Mouse (Mus musculus) mature B cell (primary cell): Measurements from ENCODE around the gene Ror1.

Experiments
- in situ Hi-C: fragments of 300-500 bp; cut with MboI; formaldehyde crosslinking; loops from 2 replicates; pipeline ENCODE4 v1.14.3; 2019

Ror1 gene

DNA sequence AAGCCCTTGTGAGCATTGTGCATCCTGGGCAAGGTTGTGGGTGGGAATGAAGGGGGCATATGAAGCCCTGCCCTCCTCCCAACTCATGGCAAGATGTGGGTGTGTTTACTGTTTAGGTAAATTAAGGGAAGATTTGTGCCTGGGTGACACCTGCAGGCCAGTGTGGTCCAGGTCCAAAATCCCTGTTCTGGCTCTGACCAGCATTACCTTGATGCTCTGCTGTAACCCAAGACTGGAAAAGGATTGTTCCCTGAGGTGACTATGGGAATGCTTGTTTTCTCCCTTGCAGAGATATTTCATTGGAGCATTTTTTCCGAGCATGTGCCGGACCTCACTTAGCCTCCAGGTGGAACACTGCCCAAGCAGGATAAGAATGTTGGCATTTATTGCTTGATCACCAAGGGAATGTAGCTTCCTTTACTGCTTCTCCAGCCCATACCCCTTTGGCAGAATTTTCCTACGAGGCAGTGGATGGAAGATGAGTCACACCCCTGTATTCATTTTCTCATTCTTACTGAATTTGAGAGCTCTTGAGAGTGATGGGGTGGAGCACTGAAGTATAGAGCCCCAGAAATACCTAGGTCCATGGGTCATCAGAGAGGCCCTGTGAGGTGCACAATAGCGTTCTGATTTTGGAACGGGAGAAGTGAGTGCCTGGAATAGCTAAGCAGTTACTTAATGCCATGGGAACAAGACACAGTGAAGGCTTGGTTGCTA, 290.8 kb downstream of the Ror1 start:
- in situ Hi-C loops, result no loop called here

DNA sequence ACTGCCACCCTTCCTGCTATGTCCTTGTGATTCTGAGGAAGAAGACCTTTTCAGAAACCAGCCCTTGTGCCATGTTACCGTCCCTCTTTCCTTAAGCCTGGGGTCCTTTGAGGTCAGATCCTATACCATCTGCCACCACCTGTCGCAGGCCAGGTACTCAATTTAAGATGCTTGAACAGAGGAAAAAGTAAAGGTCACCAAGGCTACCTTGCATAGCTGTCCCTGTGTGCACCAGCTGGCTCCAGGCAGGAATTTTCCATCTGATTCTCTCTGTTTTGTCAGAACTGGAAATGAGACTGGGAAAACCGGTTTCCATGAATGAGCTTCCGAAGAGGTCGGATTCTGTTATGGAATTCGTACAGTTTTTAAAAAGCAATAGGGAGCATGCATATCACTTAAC, 294.8 kb downstream of the Ror1 start:
- in situ Hi-C loops, result no loop called here

DNA sequence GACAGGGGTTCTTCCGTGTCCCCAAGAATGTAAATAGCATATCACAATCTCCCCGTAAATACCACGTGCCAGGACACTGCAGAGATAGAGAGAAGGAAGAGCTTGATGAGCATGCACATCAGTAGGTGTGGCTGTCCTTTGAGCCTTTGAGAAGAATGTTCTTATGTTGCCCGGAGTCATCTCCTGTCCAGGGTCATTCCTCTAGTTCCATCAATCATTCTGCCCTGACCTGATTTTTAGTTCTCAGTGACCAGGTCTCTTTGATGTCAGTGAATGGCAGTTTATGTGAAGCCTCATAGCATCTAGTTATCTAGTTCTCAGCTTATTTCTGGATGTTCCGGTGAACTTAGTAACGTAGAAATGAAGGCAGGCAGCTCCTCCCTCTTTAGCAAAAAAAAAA, 295.4 kb downstream of the Ror1 start:
- in situ Hi-C loops, result no loop called here

DNA sequence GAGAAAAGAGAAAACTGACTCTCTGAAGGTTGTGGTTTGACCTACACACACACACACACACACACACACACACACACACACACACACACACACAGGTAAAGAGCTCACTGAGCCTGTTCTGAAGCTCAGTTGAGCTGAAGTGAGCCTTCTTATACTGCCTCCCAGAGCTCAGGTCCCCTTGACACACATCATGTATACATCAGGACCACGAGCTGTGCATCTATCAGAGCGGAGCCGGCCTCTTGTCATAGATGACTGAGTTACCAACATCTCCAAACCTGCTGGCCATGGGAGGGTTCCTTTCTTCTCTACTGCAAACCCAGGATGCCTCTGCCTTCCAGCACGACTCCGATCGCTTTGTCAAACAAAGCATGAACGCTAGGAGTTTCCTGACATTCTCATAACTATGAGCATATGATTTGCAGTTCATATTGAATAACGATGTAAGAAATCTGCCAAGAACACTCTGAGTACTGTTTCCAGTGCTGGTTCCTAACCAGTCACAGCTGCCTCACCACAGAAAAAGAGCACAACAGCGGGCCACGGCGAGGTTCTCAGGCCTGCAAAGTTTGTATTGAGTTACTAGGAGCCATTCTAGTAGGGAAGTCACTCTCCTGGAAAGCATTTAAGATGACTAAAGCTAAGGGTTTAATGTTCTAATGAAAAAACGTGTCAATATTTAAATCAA, 297.9 kb downstream of the Ror1 start:
- in situ Hi-C loops, result no loop called here

DNA sequence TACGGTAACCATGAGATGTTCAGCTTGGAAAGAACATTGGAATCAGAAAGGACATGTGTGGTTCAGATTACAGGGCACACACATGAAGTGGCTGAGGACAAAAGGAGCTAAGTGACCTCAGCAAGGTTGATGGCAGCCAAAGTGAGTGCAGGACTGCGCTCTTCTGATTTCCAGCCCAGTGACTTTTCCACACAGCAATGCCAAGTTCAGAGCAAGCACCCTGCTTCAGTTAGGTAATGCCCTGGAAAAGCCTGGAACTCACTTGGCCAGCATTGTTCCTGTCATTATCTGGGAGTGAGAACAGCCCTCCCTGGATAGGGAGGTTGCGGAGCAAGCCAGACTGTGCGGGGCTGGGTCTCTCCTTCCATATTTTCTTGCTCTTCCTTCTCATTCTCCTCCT, 299.8 kb downstream of the Ror1 start:
- in situ Hi-C loops, result no loop called here

DNA sequence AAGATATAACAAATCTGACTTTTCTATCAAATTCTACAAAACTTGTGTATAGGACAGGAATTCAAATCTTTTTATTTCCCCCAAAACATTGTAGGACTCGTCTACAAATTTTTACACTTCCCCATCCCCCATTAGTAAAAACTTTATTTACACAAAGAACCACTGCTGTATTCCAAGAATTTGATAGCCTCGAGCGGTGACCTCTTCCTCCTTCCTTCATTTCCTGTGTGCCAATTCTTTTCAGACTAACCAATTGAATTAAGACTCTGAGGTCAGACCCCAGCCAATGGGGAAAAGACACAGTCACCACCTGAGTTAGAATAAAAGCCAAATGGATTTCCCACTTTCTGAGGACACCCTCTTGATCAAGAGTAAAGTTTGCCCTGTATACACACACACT, 302.5 kb downstream of the Ror1 start:
- in situ Hi-C loops, result no loop called here

DNA sequence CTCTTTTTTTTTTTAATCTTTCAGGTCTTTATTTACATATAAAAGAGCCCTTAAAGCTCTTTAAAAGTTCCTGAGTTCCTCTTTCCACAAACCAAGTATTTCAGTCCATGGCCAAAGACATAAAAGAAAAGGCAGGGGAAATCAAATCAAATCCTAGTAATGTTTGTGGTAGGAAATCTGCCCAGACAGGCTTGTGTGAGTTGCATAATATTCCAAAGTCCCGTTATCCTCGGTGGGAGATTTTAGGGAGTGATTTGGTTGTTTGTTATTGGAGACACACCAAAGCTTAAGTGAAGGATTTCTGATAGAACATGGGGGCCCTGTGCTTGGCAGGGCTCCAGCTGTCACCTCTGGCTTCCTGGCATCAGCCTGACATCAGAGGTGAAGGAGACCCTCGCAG, 305.5 kb downstream of the Ror1 start:
- in situ Hi-C loops, result no loop called here

DNA sequence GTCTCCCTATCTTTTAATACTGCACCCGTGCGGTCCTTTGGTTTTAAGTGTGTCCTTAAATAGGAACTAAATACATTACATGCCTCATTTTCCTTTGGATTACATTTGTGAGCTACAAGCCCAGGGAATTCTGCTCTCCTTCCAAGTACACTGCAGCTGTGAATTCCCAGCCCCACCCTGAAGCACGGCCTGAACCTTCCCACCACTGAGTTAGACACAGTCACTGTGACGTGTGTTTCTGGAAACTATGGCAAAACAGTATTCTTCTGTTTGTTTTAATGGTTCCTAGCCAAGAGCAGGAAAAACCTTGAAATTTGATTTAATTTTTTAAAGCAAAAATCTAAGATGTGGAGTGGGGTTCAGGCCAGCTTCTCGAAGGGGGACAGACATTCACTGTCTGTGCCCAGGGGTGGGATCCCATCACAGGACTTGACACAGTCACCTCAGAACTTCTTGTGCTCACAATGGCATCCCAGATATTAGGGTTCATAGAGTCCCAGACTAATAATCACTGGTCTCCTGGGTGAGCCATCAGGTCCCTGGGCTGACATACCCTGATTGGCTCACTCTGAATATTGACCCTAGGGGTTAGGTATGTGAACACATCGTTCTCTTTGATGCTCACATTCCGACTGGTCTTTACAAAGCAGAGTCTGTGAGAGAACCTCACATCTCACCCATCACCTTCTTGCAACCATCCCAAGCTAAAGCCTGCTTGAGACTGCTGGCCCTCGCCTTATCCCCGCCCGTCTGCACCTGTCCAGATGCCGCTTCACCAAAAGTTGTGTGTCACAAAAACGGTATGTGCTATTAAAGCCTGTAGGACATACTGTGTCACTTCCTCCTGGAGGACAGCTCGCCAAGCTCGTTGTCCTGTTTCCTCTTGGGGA, 306.2 kb downstream of the Ror1 start:
- in situ Hi-C loops, result no loop called here

DNA sequence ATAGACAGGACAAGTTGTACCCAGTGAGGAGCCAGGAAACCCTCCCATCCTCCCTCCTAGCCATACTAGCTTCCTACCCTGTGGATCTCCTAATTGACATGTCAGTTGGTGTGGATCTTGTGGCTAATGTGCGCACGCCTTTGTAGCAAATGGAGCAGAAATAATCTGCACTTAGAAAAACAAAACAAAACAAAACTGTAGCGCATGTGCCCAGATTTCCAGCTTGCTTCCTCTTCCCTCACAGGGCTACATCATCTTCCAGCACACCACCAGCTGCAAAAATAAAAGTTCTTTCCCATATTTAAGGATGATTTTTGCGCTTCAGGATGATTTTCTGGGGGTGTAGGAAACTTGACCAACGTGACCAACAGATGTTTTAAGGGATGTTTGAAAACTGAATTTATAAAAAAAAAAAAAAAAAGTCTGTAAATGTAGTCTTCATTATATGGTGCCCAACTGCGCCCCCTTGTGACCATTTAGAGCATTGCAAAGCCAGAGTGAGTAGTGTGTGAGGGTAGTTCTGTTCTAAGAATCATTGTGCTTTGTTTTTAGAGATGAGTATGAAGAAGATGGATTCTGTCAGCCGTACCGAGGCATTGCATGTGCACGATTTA, 311.8 kb downstream of the Ror1 start:
- in situ Hi-C loops, result no loop called here

DNA sequence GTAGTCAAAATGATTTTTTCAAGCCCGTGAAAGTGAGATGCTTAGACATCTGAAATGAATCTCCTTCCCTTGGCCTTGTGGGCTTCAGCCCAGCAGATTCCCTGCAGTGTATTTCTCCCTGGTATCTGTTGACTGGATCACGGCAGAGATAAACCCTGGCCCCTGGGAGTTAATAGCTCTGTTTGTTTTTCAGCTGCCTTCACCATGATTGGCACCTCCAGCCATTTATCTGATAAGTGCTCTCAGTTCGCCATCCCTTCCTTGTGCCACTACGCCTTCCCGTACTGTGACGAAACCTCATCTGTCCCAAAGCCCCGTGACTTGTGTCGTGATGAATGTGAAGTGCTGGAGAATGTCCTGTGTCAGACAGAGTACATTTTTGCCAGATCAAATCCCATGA, 313.9 kb downstream of the Ror1 start:
- in situ Hi-C loops, result no loop called here

DNA sequence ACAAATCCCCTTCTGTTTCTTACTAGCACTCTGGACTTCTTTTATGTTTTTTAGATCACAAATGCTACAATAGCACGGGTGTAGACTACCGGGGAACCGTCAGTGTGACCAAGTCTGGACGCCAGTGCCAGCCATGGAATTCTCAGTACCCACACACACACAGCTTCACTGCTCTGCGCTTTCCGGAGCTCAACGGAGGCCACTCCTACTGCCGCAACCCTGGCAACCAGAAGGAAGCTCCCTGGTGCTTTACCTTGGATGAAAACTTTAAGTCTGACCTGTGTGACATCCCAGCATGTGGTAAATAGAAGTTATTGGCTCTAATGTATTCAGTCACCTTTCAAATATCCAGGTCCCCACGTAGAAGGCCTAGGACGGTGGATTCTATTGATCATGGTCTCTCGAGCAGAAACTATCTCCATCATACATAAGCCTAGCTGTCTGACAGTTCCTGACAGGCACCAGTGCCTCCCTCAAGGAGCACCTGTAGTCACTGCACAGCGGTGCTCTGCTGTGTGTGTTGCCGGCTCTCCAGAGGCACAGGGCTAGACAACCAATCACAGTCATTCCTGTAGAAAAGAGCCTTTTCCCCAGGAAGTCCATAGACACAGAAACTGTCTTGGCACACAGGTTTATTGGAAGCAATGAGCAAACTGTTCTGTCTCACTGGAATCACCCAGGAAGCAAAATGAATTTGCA, 316.4 kb downstream of the Ror1 start:
- in situ Hi-C loops, result no loop called here

DNA sequence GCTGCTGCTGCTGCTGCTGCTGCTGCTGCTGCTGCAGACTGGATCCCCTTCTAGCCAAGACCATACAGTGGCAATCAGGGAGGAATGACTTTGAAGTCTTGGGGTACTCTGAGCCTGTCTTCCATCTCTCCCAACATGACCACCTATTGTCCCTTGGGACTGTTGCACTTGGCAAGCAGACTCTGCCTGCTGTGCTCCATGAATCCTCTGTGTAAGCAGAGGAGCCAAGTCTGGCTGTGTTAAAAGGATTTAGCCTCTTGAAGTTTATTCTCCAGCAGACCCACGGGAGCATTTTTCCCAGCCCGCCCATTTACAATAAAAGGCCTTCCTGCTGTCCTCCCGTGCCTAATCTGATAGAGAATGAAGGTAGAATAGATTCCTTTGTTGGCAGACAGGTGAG, 327.2 kb downstream of the Ror1 start:
- in situ Hi-C loops, result no loop called here

DNA sequence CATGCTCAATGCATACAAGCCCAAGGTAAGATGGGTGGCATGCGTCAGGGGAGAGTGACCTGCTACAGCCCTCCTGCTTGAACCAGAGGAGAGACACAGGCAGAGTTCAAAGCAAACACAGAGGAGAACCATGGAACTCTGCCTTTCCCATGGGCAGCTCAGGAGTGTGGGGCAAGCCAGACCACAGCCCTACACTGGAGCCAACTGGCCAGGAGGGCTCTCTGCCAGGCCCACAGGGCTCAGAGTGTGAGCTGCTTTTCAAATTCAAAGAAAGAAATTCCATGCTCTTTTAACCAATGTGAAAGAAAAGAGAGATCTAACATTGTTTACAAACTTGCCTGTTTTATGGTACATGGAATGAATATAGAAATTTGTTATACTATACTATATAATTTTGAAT, 330.5 kb downstream of the Ror1 start:
- in situ Hi-C loops, result no loop called here

DNA sequence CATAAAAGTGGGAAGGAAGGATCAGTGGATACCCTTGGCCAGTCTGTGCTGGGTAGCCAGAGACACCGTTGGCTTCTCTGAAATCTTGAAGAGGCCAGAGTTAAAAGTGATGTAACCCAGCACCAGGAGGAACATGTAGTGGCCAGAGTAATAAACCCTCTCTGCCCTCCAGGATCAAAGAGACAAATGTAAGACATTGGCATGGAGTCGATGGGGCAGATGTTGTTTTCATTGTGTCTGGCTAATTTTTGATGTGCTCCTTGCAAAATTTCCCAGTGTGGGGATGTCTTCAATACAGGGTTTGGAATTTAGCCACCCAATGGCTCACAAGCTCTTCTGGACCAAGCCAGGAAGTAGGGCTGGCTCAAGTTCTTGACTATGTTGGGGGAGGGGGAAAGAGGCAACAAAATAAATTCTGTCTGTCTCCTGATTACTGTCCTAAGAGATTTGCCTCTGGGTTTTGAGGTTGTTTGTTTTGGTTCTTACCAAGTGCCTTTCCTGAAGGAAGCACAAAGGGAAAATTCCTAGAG, 333.8 kb downstream of the Ror1 start:
- in situ Hi-C loops, result no loop called here

DNA sequence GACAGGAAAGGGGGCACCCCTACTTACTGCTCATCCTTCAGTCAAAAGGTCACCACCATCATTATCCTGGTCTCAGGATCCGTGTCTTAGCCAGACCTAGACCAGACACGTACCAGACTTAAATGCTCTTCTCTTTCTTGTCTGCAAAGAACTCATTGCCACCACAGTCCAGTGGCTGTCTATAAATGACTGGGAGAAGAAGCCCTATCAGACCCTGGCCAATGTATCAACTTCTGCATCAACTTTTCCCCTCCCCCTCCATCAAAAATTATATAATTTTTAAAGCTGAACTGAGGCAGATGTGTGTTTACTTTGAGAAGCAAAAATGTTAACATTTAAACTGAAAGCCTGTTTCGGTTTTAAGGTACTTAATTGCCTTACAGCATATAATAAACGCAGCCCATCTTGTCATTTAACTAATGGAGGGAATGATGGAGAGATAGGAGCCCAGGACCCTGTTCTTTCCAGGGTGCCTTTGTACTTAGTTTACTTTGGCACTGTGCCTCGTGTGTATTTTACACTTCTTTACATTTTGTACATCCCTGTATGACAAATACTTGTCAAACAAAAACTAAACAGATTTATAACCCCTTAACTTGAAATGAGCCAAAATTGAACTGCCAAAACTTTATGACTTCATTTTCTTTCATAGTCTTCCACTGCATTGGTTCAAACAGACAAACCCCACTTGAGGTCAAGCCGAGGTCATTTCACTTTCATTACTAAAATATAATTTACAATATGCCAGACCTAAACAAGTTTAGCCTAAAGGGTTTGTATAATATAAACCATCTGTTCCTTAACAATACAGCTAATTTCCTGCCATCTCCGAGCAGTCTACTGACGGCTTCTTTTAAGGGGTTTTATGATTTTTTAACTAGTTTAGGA, 339.9 kb downstream of the Ror1 start:
- in situ Hi-C loops, result no loop called here

DNA sequence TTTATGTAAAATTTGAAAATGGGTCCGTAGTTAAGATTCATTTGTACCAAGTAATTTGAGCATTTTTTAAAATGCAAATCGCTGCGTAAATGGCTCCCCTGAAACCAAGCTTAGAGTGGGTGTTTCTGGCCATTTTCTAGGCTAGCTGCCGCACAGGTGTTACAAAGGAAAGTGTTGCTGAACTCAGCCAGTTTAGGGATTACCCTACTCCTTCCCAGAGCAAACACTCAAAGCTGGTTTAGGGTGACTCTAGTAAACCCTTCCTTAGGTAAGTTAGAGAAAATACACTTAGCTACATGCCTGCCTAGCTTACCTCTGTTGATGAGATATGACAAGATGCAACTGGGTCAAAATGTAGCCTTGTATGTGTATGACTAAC, 340.6 kb downstream of the Ror1 start:
- in situ Hi-C loops, result no loop called here

DNA sequence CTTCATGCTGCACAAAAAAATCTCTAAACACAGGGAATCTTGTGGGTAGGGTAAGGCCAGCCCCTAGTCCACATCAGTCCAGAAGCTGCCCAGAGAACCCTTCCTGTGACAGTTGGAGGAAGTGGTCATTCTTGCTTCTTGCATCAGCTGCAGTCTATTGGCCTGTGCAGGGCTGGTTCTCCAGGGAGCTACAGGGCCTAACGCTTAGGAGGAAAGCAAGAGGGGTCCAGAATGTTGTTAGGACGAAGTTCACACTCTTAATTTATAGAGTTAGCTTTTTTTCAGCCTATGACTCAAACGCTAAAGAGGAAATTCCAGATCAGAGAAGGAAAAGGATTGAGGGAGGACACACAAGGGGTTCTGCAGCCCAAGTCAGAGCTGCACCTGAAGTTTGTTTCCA, 351.3 kb downstream of the Ror1 start:
- in situ Hi-C loops, result no loop called here

DNA sequence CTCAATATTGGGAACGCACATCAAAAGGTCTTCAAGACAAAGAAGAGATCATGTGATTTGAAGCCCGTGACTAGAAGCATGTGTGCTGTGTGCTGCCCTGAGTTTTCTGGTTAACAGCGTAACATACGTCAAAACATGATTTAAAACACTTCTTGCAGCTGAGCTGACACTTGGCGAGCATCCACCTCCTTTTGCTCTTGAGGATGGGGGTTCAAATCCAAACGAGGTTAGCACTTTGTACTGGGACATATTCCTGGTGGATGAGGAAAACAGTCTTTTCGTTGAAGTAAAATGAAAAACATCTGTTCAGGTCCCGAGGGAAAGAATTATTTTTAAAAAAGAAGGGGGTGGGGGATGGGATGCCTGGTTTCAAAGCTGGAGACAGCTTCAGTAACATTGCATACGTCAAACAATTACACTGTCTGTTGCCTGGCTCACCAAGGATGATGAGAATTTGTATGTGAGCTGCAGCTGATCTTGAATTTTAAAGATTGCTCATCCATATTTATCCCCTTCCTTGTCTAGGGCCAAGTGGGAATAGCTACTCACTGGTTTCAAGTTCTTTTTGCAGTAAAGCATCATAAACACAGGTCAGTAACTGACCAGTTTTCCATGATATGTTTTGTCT, 367.0 kb downstream of the Ror1 start:
- in situ Hi-C loops, result no loop called here

DNA sequence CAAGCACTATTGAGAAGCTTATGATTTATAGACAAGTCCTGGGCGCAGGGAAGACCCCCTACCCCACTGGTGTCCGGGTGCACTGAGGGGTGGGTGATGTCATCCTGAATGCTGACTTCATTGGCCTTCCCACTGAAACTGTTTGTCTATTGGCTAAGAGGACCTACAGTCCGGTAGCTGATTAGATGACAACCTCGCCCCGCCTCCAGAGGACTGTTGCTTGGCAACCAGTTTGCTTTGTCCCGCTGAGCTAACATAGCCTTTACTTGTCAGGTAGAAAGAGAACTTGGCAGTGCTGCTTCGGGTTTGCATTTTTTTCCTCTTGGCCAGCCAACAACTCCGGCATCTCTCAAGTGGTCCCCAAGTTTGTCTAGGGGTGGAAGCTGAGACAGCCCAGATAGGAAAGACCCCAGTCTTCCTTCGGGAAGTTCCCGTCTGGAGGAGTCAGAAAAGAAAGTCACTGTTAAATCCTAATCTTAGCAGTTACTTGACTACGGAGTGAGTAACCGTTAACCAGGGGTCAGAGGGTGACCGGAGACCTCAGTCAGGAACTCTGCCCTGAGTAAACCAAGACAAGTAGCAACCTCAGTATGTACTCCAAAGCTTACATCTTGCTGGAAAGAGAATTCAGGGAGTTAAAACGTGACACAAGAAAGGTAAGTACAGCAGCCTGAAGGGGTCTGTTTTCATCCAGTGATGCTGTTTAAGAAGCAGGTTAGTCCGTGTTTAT, 383.2 kb downstream of the Ror1 start, which contains the start of gene Ube2u:
TSS of gene Ube2u (plus strand) at position 258 of the 730 bp plus-strand sequence.
- in situ Hi-C loops, result no loop called here
